Mouse (Mus musculus) layer of hippocampus, adult 11-12 months (tissue): ENCODE results near the gene Gm10234.

Experiments
- DNase-seq: peaks from one replicate; pipeline ENCODE4 v3.0.0; 2022; ENCODE audit warnings: low spot score

Gm10234 gene

GRCm38 (mm10) chr6:95321812-95322211 is at the start of gene Gm10234:
Gene Gm10234, plus strand, starts transcription at chr6:95322112.
- DNase-seq: no peak

GRCm38 (mm10) chr6:95277633-95278032 is 44.3 kb upstream of the Gm10234 start:
- DNase-seq: peak; percentile 11

- DNase-seq: no peak
Observed at GRCm38 (mm10) chr6:95296025-95296424, 25.9 kb upstream of the Gm10234 start.

GRCm38 (mm10) chr6:95298387-95298786 is 23.5 kb upstream of the Gm10234 start:
- DNase-seq: no peak

GRCm38 (mm10) chr6:95300658-95301057 is 21.3 kb upstream of the Gm10234 start:
- peak; percentile 5 for DNase-seq

- no peak for DNase-seq
Observed at GRCm38 (mm10) chr6:95331191-95331590, 9.3 kb downstream of the Gm10234 start.

GRCm38 (mm10) chr6:95334781-95335180 is 12.9 kb downstream of the Gm10234 start:
- peak; percentile 41 for DNase-seq

GRCm38 (mm10) chr6:95349378-95349777 is 27.5 kb downstream of the Gm10234 start:
- DNase-seq: no peak

GRCm38 (mm10) chr6:95353043-95353442 is 31.1 kb downstream of the Gm10234 start:
- no peak for DNase-seq

- no peak for DNase-seq
Observed at GRCm38 (mm10) chr6:95353886-95354285, 32.0 kb downstream of the Gm10234 start.

GRCm38 (mm10) chr6:95360084-95360483 is 38.2 kb downstream of the Gm10234 start:
- peak; percentile 49 for DNase-seq

- no peak for DNase-seq
Observed at GRCm38 (mm10) chr6:95362707-95363106, 40.8 kb downstream of the Gm10234 start.

- no peak for DNase-seq
Observed at GRCm38 (mm10) chr6:95371811-95372210, 49.9 kb downstream of the Gm10234 start.
